10 mouse cellular contexts compared by ENCODE assay signal in genomic region chr19:42238341-42238715, GRCm38 (mm10). TPM values are rescaled to one million over a fixed set of nuclear protein-coding genes. Genes with fewer than 3 reads are reported as not detected.
DNase-seq lines count a peak whose midpoint lies in the region; ATAC-seq and TF ChIP-seq lines count a peak whose summit lies in the region.
"Had no signal": no experiment of that assay in that cellular context is flagged by ENCODE, and none has a peak within 500 bp of the region (broad histone marks: within the 10 kb centered on the region; RNA-seq: fewer than 3 reads in every experiment).

No protein-coding gene starts in this region.

- H3K27me3 ChIP-seq in neural tube, embryonic 14.5 days (ENCODE audit: control insufficient read depth, insufficient read depth, low read length), result no peaks in the 10 kb centered on the region
- H3K27me3 ChIP-seq in neural tube, embryonic 15.5 days (replicated peaks), result no peaks in the 10 kb centered on the region
- peaks cover 3% of the 10 kb centered on the region; the same call in 1 of the 2 replicates for H3K27me3 ChIP-seq in heart, embryonic 12.5 days (replicated peaks)
- no peaks in the 10 kb centered on the region for H3K27me3 ChIP-seq in lung, postnatal 0 days (replicated peaks; ENCODE audit: insufficient read depth, low read length)
- H3K27me3 ChIP-seq: stomach, embryonic 15.5 days had no signal

- peak overlapping the region; percentile 44; the same call in 1 of the 2 replicates for H3K27ac ChIP-seq in neural tube, embryonic 14.5 days (ENCODE audit: low read depth, low read length)
- no peak overlapping the region for H3K27ac ChIP-seq in neural tube, embryonic 15.5 days (replicated peaks)
- peak overlapping the region; percentile 93 for H3K27ac ChIP-seq in heart, embryonic 12.5 days (ENCODE audit: poor library complexity, severe bottlenecking)
- no peak overlapping the region for H3K27ac ChIP-seq in lung, postnatal 0 days (ENCODE audit: low read length)
- H3K27ac ChIP-seq: liver, embryonic 14.5 days; stomach, embryonic 15.5 days had no signal

- no peak for ATAC-seq in neural tube, embryonic 14.5 days (ENCODE audit: low read depth)
- no peak for ATAC-seq in neural tube, embryonic 15.5 days (ENCODE audit: low FRiP score)
- peak; percentile 65; the same call in 1 of the 2 replicates for ATAC-seq in heart, embryonic 12.5 days (ENCODE audit: insufficient number of reproducible peaks, low FRiP score)
- no peak for ATAC-seq in lung, postnatal 0 days
- no peak for ATAC-seq in megakaryocyte, adult 5-6 weeks (ENCODE audit: poor library complexity, severe bottlenecking)

- no peaks in the 10 kb centered on the region for H3K36me3 ChIP-seq in neural tube, embryonic 14.5 days (ENCODE audit: control insufficient read depth, insufficient read depth, low read length)
- H3K36me3 ChIP-seq in neural tube, embryonic 15.5 days, result no peaks in the 10 kb centered on the region
- no peaks in the 10 kb centered on the region for H3K36me3 ChIP-seq in heart, embryonic 12.5 days
- no peaks in the 10 kb centered on the region for H3K36me3 ChIP-seq in lung, postnatal 0 days (ENCODE audit: insufficient read depth, low read length)
- H3K36me3 ChIP-seq: stomach, embryonic 15.5 days had no signal

- TF ChIP-seq CTCF in lung, postnatal 0 days (IDR thresholded peaks at IDR 0.05), result no peak

- WGBS in neural tube, embryonic 14.5 days, result 70% methylated on average over 7 of the region's 7 CpGs
- WGBS in neural tube, embryonic 15.5 days, result 68% methylated on average over 7 of the region's 7 CpGs
- 41% methylated on average over 7 of the region's 7 CpGs for WGBS in heart, embryonic 12.5 days
- 54% methylated on average over 7 of the region's 7 CpGs for WGBS in lung, postnatal 0 days

- no peaks in the 10 kb centered on the region for H3K9me3 ChIP-seq in neural tube, embryonic 14.5 days (ENCODE audit: control insufficient read depth, low read length)
- no peaks in the 10 kb centered on the region for H3K9me3 ChIP-seq in neural tube, embryonic 15.5 days (replicated peaks)
- H3K9me3 ChIP-seq in heart, embryonic 12.5 days (replicated peaks), result no peaks in the 10 kb centered on the region
- no peaks in the 10 kb centered on the region for H3K9me3 ChIP-seq in lung, postnatal 0 days (ENCODE audit: low read length)
- H3K9me3 ChIP-seq: stomach, embryonic 15.5 days had no signal

- peaks cover 8% of the 10 kb centered on the region for H3K4me1 ChIP-seq in neural tube, embryonic 14.5 days (ENCODE audit: control insufficient read depth, insufficient read depth, low read length)
- peaks cover 7% of the 10 kb centered on the region for H3K4me1 ChIP-seq in neural tube, embryonic 15.5 days
- peaks cover 28% of the 10 kb centered on the region for H3K4me1 ChIP-seq in heart, embryonic 12.5 days (replicated peaks)
- H3K4me1 ChIP-seq in lung, postnatal 0 days (ENCODE audit: insufficient read depth, low read depth, low read length), result no peaks in the 10 kb centered on the region

- no peak overlapping the region for H3K9ac ChIP-seq in neural tube, embryonic 14.5 days (replicated peaks; ENCODE audit: low read depth, low read length)
- no peak overlapping the region for H3K9ac ChIP-seq in neural tube, embryonic 15.5 days (replicated peaks)
- no peak overlapping the region for H3K9ac ChIP-seq in heart, embryonic 12.5 days
- no peak overlapping the region for H3K9ac ChIP-seq in lung, postnatal 0 days (replicated peaks; ENCODE audit: low read depth)
- H3K9ac ChIP-seq: liver, embryonic 14.5 days; stomach, embryonic 15.5 days had no signal

- H3K4me2 ChIP-seq in neural tube, embryonic 14.5 days (ENCODE audit: low read depth, low read length), result no peak overlapping the region
- H3K4me2 ChIP-seq in neural tube, embryonic 15.5 days, result no peak overlapping the region
- peak overlapping the region; percentile 57 for H3K4me2 ChIP-seq in heart, embryonic 12.5 days
- no peak overlapping the region for H3K4me2 ChIP-seq in lung, postnatal 0 days (replicated peaks; ENCODE audit: low read depth, low read length)
- H3K4me2 ChIP-seq: stomach, embryonic 15.5 days had no signal

- peak; percentile 36 to 39 for DNase-seq in cerebellum, postnatal 10 days
- no peak for DNase-seq in cerebellum, postnatal 36 days
- no peak for DNase-seq in lung, postnatal 0 days (ENCODE audit: low spot score)
- no peak for DNase-seq in thymus, postnatal 14 days

- TF ChIP-seq EP300 in lung, postnatal 0 days (IDR thresholded peaks at IDR 0.05), result no peak

- H3K4me3 ChIP-seq in neural tube, embryonic 14.5 days (ENCODE audit: low read depth, low read length), result no peak overlapping the region
- no peak overlapping the region for H3K4me3 ChIP-seq in neural tube, embryonic 15.5 days (replicated peaks)
- no peak overlapping the region for H3K4me3 ChIP-seq in heart, embryonic 12.5 days
- H3K4me3 ChIP-seq in lung, postnatal 0 days (ENCODE audit: low read depth, low read length), result no peak overlapping the region
- H3K4me3 ChIP-seq: stomach, embryonic 15.5 days had no signal

RNA-seq across cellular contexts. Expression of gene Golga7b, which starts 9.0 kb away (rescaled TPM):
- polyA plus RNA-seq in neural tube, embryonic 14.5 days (2014; fragmentation: Nextera tagmentation; extraction: Ambion mirVana), result 52.2 and 62.5 TPM in 2 replicates
- polyA plus RNA-seq in neural tube, embryonic 15.5 days (2015; fragmentation: Nextera tagmentation; extraction: Ambion mirVana), result 68.0 and 77.8 TPM in 2 replicates
- 0.21 and 0.27 TPM in 2 replicates for polyA plus RNA-seq in heart, embryonic 12.5 days (2016; fragmentation: Nextera tagmentation; extraction: Ambion mirVana)
- 0.06 TPM in 1 of 2 replicates, not detected in the other for polyA plus RNA-seq in lung, postnatal 0 days (2015; fragmentation: Nextera tagmentation; extraction: Ambion mirVana)
- total RNA-seq in megakaryocyte, adult 5-6 weeks (2015), result not detected in 2 replicates
- total RNA-seq in megakaryocyte, adult 5-6 weeks (2017), result not detected in 2 replicates
- polyA plus RNA-seq: liver, embryonic 14.5 days had no signal

RNA-seq across cellular contexts. Expression of gene Sfrp5, which starts 36.3 kb away (rescaled TPM):
- 0.21 and 13.5 TPM in 2 replicates for polyA plus RNA-seq in neural tube, embryonic 14.5 days (2014; fragmentation: Nextera tagmentation; extraction: Ambion mirVana)
- 6.8 and 6.9 TPM in 2 replicates for polyA plus RNA-seq in neural tube, embryonic 15.5 days (2015; fragmentation: Nextera tagmentation; extraction: Ambion mirVana)
- polyA plus RNA-seq in heart, embryonic 12.5 days (2016; fragmentation: Nextera tagmentation; extraction: Ambion mirVana), result 5.4 and 5.9 TPM in 2 replicates
- 0.18 TPM in 1 of 2 replicates, not detected in the other for polyA plus RNA-seq in lung, postnatal 0 days (2015; fragmentation: Nextera tagmentation; extraction: Ambion mirVana)
- not detected in 2 replicates for total RNA-seq in megakaryocyte, adult 5-6 weeks (2015)
- total RNA-seq in megakaryocyte, adult 5-6 weeks (2017), result not detected in 2 replicates

Comparison
In these comparisons a context has a peak if more than half of its experiments do, and no peak if none do; other contexts are left out.
1. DNase-seq: peak in cerebellum, postnatal 10 days (2 of 2); none in cerebellum, postnatal 36 days (0 of 2), lung, postnatal 0 days (single experiment) and thymus, postnatal 14 days (single experiment).
2. H3K27ac ChIP-seq: peak in neural tube, embryonic 14.5 days (single experiment) and heart, embryonic 12.5 days (single experiment); none in neural tube, embryonic 15.5 days (single experiment) and lung, postnatal 0 days (single experiment).
3. RNA of gene Golga7b, which starts 9.0 kb away (polyA plus RNA-seq): 68.0 to 77.8 TPM in neural tube, embryonic 15.5 days and 52.2 to 62.5 TPM in neural tube, embryonic 14.5 days; 0.21 to 0.27 TPM in heart, embryonic 12.5 days and 0.06 TPM in lung, postnatal 0 days; every median in the first group is over 10 times any median in the second.